Mouse (Mus musculus) MEL (cell line): ENCODE results near the gene Swsap1. TPM values are rescaled to one million over a fixed set of nuclear protein-coding genes. Genes with fewer than 3 reads are reported as not detected.

Experiments
- DNase-seq: peaks from one replicate; pipeline ENCODE4 v3.0.0; 2011; ENCODE audit warnings: low read depth, low spot score
- H3K27ac ChIP-seq: 2 replicates; pipeline ENCODE4 v1.5.1; 2012; ENCODE audit warnings: low read depth, mild to moderate bottlenecking, control low read depth, low read length, moderate library complexity; ENCODE audit not compliant: control insufficient read depth
- H3K27me3 ChIP-seq, 2 experiments: fragments of 150-350 bp in 1 of 2; sonication (generic) in 1 of 2; 2 replicates each; pipeline ENCODE4 v1.6.1; 2012; ENCODE audit warnings: low read length in 2 of 2, mild to moderate bottlenecking in 2 of 2, improper control_type of control experiment in 1 of 2, moderate library complexity in 1 of 2; ENCODE audit not compliant: insufficient read depth in 2 of 2, control insufficient read depth in 1 of 2
- H3K36me3 ChIP-seq, 2 experiments: 2 replicates each; pipeline ENCODE4 v1.6.1; 2012 to 2014; ENCODE audit warnings: low read length in 2 of 2, improper control_type of control experiment in 1 of 2, inconsistent platforms in 1 of 2, mild to moderate bottlenecking in 1 of 2; ENCODE audit not compliant: insufficient read depth in 2 of 2, control insufficient read depth in 1 of 2
- H3K4me1 ChIP-seq, 2 experiments: fragments of 150-350 bp in 1 of 2; sonication (generic) in 1 of 2; 2 replicates each; pipeline ENCODE4 v1.6.1; 2012; ENCODE audit warnings: low read length in 2 of 2, improper control_type of control experiment in 1 of 2, mild to moderate bottlenecking in 1 of 2; ENCODE audit not compliant: insufficient read depth in 2 of 2, control insufficient read depth in 1 of 2
- H3K4me3 ChIP-seq, 2 experiments: fragments of 150-350 bp in 1 of 2; sonication (generic) in 1 of 2; 2 replicates each; pipeline ENCODE4 v1.5.1; 2012; ENCODE audit warnings: low read depth in 2 of 2, low read length in 2 of 2, mild to moderate bottlenecking in 2 of 2, moderate library complexity in 2 of 2, control low read depth in 1 of 2, improper control_type of control experiment in 1 of 2; ENCODE audit not compliant: control insufficient read depth in 1 of 2, insufficient read depth in 1 of 2
- H3K79me2 ChIP-seq: 2 replicates; pipeline ENCODE4 v1.6.1; 2012; ENCODE audit warnings: mild to moderate bottlenecking, low read length, moderate library complexity; ENCODE audit not compliant: control insufficient read depth, poor library complexity, insufficient read depth
- H3K9ac ChIP-seq: 2 replicates; pipeline ENCODE4 v1.6.1; 2012; ENCODE audit warnings: low read depth, mild to moderate bottlenecking, control low read depth, low read length, moderate library complexity; ENCODE audit not compliant: control insufficient read depth, poor library complexity, severe bottlenecking
- H3K9me3 ChIP-seq: fragments of 150-350 bp; sonication (generic); replicated peaks from 2 replicates; pipeline ENCODE4 v1.6.1; 2012; ENCODE audit warnings: mild to moderate bottlenecking, low read length, improper control_type of control experiment, moderate library complexity; ENCODE audit not compliant: insufficient read depth
- BHLHE40 ChIP-seq: IDR thresholded peaks from 2 replicates; pipeline ENCODE4 v1.6.1; 2012; ENCODE audit warnings: low read depth, mild to moderate bottlenecking, inconsistent platforms, low read length, improper control_type of control experiment, borderline replicate concordance
- CHD2 ChIP-seq: IDR thresholded peaks from 2 replicates; pipeline ENCODE4 v1.6.1; 2011; ENCODE audit warnings: low read length, improper control_type of control experiment
- CTCF ChIP-seq, 3 experiments: IDR thresholded peaks in 2 of 3; conservative IDR thresholded peaks in 1 of 3; 2 replicates each; pipeline ENCODE4 v1.5.1; 2011 to 2012; ENCODE audit warnings: low read length in 3 of 3, low read depth in 2 of 3, mild to moderate bottlenecking in 2 of 3, improper control_type of control experiment in 1 of 3, inconsistent platforms in 1 of 3, mixed read lengths in 1 of 3, moderate library complexity in 1 of 3; ENCODE audit not compliant: control insufficient read depth in 1 of 3, insufficient read depth in 1 of 3, poor library complexity in 1 of 3, severe bottlenecking in 1 of 3
- E2F4 ChIP-seq: IDR thresholded peaks from 2 replicates; pipeline ENCODE4 v1.6.1; 2011; ENCODE audit warnings: low read depth, low read length, improper control_type of control experiment, borderline replicate concordance
- EP300 ChIP-seq, 2 experiments: IDR thresholded peaks; 2 replicates each; pipeline ENCODE4 v1.6.1; 2011; ENCODE audit warnings: improper control_type of control experiment in 2 of 2, low read length in 2 of 2, low read depth in 1 of 2, mild to moderate bottlenecking in 1 of 2
- HCFC1 ChIP-seq: IDR thresholded peaks from 2 replicates; pipeline ENCODE4 v1.6.1; 2012; ENCODE audit warnings: low read depth, mild to moderate bottlenecking, inconsistent platforms, low read length, improper control_type of control experiment, moderate library complexity
- MAX ChIP-seq: IDR thresholded peaks from 2 replicates; pipeline ENCODE4 v1.6.1; 2011; ENCODE audit warnings: low read length, improper control_type of control experiment
- NELFE ChIP-seq: IDR thresholded peaks from 2 replicates; pipeline ENCODE4 v1.6.1; 2011; ENCODE audit warnings: low read depth, low read length, improper control_type of control experiment
- POLR2AphosphoS2 ChIP-seq: IDR thresholded peaks from 2 replicates; pipeline ENCODE4 v1.6.1; 2011; ENCODE audit warnings: low read length, improper control_type of control experiment
- POLR2AphosphoS5 ChIP-seq: IDR thresholded peaks from 2 replicates; pipeline ENCODE4 v1.6.1; 2012; ENCODE audit warnings: low read depth, borderline replicate concordance, mild to moderate bottlenecking, inconsistent platforms, low read length, moderate library complexity, mixed read lengths
- RAD21 ChIP-seq: IDR thresholded peaks from 2 replicates; pipeline ENCODE4 v1.6.1; 2011; ENCODE audit warnings: mild to moderate bottlenecking, low read depth, low read length, improper control_type of control experiment
- RCOR1 ChIP-seq: IDR thresholded peaks from 2 replicates; pipeline ENCODE4 v1.6.1; 2012; ENCODE audit warnings: low read depth, mild to moderate bottlenecking, inconsistent platforms, low read length, improper control_type of control experiment
- SMC3 ChIP-seq: IDR thresholded peaks from 2 replicates; pipeline ENCODE4 v1.6.1; 2011; ENCODE audit warnings: low read depth, low read length, improper control_type of control experiment
- TBP ChIP-seq: IDR thresholded peaks from 2 replicates; pipeline ENCODE4 v1.8.0; 2011; ENCODE audit warnings: low read depth, low read length, improper control_type of control experiment
- UBTF ChIP-seq: IDR thresholded peaks from 2 replicates; pipeline ENCODE4 v1.6.1; 2012; ENCODE audit warnings: low read depth, mild to moderate bottlenecking, inconsistent platforms, low read length, improper control_type of control experiment, moderate library complexity, borderline replicate concordance; ENCODE audit not compliant: insufficient read depth
- USF2 ChIP-seq, 2 experiments: IDR thresholded peaks; 2 replicates each; pipeline ENCODE4 v1.6.1; 2011 to 2012; ENCODE audit warnings: improper control_type of control experiment in 2 of 2, low read length in 2 of 2, borderline replicate concordance in 1 of 2, inconsistent platforms in 1 of 2, low read depth in 1 of 2, mild to moderate bottlenecking in 1 of 2; ENCODE audit not compliant: insufficient read depth in 1 of 2
- ZC3H11A ChIP-seq: IDR thresholded peaks from 2 replicates; pipeline ENCODE4 v1.6.1; 2012; ENCODE audit warnings: low read depth, mild to moderate bottlenecking, inconsistent platforms, low read length, improper control_type of control experiment
- ZMIZ1 ChIP-seq: IDR thresholded peaks from 2 replicates; pipeline ENCODE4 v1.6.1; 2012; ENCODE audit warnings: low read depth, mild to moderate bottlenecking, inconsistent platforms, low read length, improper control_type of control experiment, moderate library complexity
- ZNF384 ChIP-seq: IDR thresholded peaks from 2 replicates; pipeline ENCODE4 v1.6.1; 2012; ENCODE audit warnings: low read depth, mild to moderate bottlenecking, inconsistent platforms, low read length, improper control_type of control experiment
- polyA plus RNA-seq, 2 experiments: library from polyadenylated mRNA; stranded (reverse) in 1 of 2; unstranded in 1 of 2; fragments of >175 nt in 1 of 2; fragments of >200 nt in 1 of 2; gene quantifications; 2 replicates each; pipeline versions ENCODE4 v1.2.1 to v1.2.4; 2012; ENCODE audit warnings: low replicate concordance in 2 of 2, low read depth in 1 of 2; ENCODE audit not compliant: insufficient read length in 2 of 2, insufficient read depth in 1 of 2, missing spikeins in 1 of 2
- total RNA-seq: library from RNA; depleted of rRNA; stranded (reverse); fragments of 300-350 nt; gene quantifications from 2 replicates; pipeline ENCODE4 v1.2.3, GENCODE M21; 2012

The Swsap1 gene
- total and polyA plus RNA-seq, 3 experiments = 17.2 to 19.3 TPM; not detected in 1

DNA sequence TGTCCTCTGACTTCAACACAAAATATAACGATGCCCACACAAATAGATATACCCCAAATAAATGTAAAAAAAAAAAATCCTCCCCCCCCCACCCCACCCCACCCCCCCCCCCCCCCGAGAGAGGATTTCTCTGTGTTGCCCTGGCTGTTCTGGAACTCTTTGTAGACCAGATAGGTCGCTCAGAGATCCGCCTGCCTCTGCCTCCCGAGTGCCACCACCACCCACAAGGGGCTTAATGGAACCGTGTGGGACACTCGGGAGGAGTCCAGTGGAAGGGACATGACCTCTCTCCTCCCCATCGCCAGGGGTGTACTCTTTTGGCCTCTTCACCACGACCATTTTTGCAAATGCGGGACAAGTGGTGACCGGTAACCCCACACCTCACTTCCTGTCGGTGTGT lies 12.5 kb upstream of the Swsap1 start:
- no peak for DNase-seq
- Histone ChIP-seq H3K4me3 (no peak overlapping the region), H3K79me2 (no peaks in the 10 kb centered on the region), H3K9ac (no peak overlapping the region), H3K36me3 (peaks cover 0 to 6% of the 10 kb centered on the region in 2 experiments; a peak in 2 of 4 replicates), H3K27me3 (no peaks in the 10 kb centered on the region), H3K4me1 (peaks cover 0 to 13% of the 10 kb centered on the region in 2 experiments; a peak in 2 of 4 replicates), H3K27ac (no peak overlapping the region), H3K9me3 (no peaks in the 10 kb centered on the region)
- TF ChIP-seq UBTF = no peak
- no peak for TF ChIP-seq SMC3
- TF ChIP-seq ZMIZ1 = no peak
- no peak for TF ChIP-seq USF2 (IDR thresholded peaks at IDR 0.05; ENCODE audit: borderline replicate concordance in 1 of 2, insufficient read depth in 1 of 2, low read depth in 1 of 2, low read length in 2 of 2)

DNA sequence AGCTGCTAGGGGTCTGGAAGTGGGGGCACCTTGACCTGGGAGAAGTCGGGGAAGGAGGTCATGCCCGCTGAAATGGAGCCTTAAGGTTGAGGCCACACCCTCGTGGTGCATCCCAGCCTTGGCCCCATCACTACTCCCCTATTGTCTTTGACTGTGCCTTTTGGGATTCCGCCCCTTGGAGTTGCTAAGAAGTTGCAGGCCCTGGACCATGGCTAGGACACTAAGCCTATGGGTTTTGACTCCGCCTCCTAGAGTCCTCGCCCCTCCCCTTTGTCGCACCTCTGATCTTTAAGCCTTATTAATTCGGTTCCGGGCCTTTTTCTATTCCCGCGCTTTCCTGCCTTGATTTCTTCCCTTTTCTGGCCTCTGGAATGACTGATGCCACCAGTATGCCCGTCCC lies 11.9 kb upstream of the Swsap1 start:
- no peak overlapping the region for H3K27ac ChIP-seq
- no peak for TF ChIP-seq EP300 (IDR thresholded peaks at IDR 0.05; ENCODE audit: low read depth in 1 of 2, low read length in 2 of 2)
- no peak for TF ChIP-seq MAX
- no peak for TF ChIP-seq NELFE
- TF ChIP-seq ZNF384 = no peak
- TF ChIP-seq BHLHE40 = no peak
- no peak for TF ChIP-seq E2F4
- TF ChIP-seq ZMIZ1 = no peak
- TF ChIP-seq CHD2 = no peak
- no peak for TF ChIP-seq CTCF (IDR thresholded peaks at IDR 0.05 in 2 of 3, conservative IDR thresholded peaks at IDR 0.05 in 1 of 3; ENCODE audit: control insufficient read depth in 1 of 3, insufficient read depth in 1 of 3, low read depth in 2 of 3, low read length in 3 of 3, poor library complexity in 1 of 3, severe bottlenecking in 1 of 3)
- TF ChIP-seq, all 39 proteins: peak for 0
- Histone ChIP-seq H3K79me2 (no peaks in the 10 kb centered on the region), H3K4me3 (no peak overlapping the region), H3K36me3 (peaks cover 0 to 6% of the 10 kb centered on the region in 2 experiments; a peak in 2 of 4 replicates), H3K9me3 (no peaks in the 10 kb centered on the region), H3K9ac (no peak overlapping the region), H3K4me1 (peaks cover 0 to 13% of the 10 kb centered on the region in 2 experiments; a peak in 2 of 4 replicates), H3K27me3 (no peaks in the 10 kb centered on the region)
- DNase-seq = no peak

DNA sequence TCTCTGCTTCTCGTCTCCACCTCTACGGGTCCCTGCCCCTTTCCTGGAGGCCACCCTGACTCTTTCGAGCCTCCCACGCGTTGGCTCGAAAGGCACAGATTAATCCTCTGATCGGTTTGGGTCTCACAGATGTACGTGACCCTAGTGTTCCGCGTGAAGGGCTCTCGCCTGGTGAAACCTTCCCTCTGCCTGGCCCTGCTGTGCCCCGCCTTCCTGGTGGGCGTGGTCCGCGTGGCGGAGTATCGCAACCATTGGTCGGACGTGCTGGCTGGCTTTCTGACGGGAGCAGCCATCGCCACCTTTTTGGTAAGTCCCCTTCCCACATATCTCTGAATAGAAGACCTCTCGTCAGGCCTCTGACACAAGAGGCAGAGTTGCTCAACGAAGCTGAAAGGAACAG lies 11.3 kb upstream of the Swsap1 start:
- peaks cover 0 to 13% of the 10 kb centered on the region in 2 experiments; a peak in 2 of 4 replicates for H3K4me1 ChIP-seq
- no peaks in the 10 kb centered on the region for H3K79me2 ChIP-seq
- DNase-seq = no peak
- H3K9ac ChIP-seq = no peak overlapping the region
- peaks cover 0 to 6% of the 10 kb centered on the region in 2 experiments; a peak in 2 of 4 replicates for H3K36me3 ChIP-seq
- H3K27ac ChIP-seq = no peak overlapping the region
- H3K4me3 ChIP-seq = no peak overlapping the region
- no peaks in the 10 kb centered on the region for H3K27me3 ChIP-seq
- TF ChIP-seq RAD21 = no peak
- no peak for TF ChIP-seq POLR2AphosphoS5
- TF ChIP-seq RCOR1 = no peak
- TF ChIP-seq BHLHE40 = no peak
- TF ChIP-seq POLR2AphosphoS2 = no peak
- TF ChIP-seq HCFC1 = no peak
- no peak for TF ChIP-seq TBP
- no peak for TF ChIP-seq ZC3H11A
- H3K9me3 ChIP-seq = no peaks in the 10 kb centered on the region
